Mouse (Mus musculus) heart, postnatal 25 days (tissue): ENCODE results near the gene D17H6S53E. TPM values are rescaled to one million over a fixed set of nuclear protein-coding genes. Genes with fewer than 3 reads are reported as not detected.
A peak's percentile ranks its signal among the peaks of the same experiment; 100 is the strongest.

Experiments
- DNase-seq: peaks from one replicate; pipeline ENCODE4 v3.0.0; 2022; ENCODE audit warnings: low spot score
- intact Hi-C: fragments of 180-260 bp; cut with DNase I; formaldehyde crosslinking; loops from one replicate; pipeline ENCODE4 v1.15.1; 2025
- total RNA-seq, 2 experiments: library from RNA; stranded (reverse); gene quantifications; 2 replicates each; pipeline ENCODE4 v1.2.3; 2021

Gene D17H6S53E
- total RNA-seq, 2 experiments from 2014 or later, result 27.0 to 27.1 TPM

DNA sequence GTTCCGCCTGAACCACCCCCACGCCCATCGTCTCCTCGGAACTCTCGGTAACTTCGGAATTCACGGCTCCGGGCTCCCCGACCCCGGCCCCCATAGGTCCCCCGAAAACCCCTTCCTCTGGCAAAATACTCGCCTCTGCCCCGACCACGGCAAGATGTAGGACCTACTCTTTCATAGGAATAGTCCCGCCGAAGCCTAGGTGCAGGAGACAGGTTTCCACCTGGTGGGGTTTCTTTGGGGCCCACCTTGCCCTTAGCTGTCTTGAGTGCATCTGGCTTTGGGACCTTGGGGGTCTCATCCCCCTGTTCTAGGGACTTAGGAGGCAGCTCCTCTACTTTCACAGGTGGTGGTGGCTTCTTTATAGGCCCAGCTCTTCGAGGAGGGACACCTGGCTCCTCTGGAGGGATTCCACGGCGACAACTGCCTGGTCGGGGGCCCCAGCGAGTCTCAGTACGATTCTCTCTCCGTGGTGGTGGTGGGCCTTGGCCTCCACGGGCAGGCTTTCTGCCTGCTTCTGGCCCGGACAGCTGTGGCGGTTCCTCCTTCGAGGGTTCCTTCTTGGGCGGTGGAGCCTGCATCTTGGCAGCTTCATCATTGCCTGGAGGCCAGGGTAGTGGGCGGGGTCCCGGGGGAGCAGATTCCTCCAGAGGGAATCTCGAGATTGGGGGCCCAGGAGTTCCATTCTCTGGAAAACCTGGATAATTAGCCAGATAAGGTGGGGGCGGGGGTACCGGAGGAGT, 30.5 kb downstream of the D17H6S53E start:
- no peak for DNase-seq
- intact Hi-C loops, result no loop called here

DNA sequence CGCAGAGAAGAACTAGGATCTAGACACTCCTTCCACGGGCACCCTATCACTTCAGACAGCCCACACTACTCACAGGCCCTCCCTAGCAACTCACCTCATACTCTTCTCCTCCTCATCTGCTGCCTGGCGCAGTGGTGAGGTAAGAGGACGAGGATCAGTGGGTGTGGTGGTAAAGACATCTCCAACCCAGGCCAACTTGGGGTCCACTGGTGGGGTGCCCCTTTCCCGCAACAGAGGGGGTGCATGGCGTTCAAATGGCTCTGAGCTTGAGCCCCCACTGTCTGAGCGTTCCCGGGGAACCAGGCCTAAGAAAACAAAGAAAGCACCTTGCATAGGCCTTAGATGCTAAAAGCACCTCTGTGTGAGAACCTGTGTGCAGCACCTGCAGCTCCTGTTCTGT, 31.1 kb downstream of the D17H6S53E start:
- DNase-seq, result no peak
- intact Hi-C loops, result no loop called here

DNA sequence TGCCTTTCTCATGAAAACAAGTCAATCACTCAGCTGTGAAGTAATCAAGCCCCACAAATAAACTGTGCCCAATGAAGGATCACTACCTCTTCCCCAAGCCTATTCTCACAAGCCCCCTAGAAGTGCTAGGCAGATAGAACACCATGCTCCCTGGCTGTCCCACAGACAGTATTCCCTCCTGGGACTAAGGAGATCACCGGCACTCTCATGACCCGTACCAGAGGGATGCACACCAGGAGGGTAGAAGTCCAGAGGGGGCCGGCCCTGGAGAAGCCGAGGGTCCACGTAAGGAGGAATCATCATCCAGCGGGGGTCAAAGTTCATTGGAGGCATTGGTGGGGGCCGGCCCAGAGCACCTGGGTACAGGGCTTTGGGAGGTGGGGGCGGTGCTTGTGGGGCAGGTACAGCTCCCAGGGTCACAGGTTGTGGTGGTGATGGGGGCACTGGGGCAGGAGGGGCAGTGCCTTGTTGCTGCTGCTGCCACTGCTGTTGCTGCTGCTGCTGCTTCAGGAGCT, 31.5 kb downstream of the D17H6S53E start:
- DNase-seq, result no peak
- intact Hi-C loops, result no loop called here

DNA sequence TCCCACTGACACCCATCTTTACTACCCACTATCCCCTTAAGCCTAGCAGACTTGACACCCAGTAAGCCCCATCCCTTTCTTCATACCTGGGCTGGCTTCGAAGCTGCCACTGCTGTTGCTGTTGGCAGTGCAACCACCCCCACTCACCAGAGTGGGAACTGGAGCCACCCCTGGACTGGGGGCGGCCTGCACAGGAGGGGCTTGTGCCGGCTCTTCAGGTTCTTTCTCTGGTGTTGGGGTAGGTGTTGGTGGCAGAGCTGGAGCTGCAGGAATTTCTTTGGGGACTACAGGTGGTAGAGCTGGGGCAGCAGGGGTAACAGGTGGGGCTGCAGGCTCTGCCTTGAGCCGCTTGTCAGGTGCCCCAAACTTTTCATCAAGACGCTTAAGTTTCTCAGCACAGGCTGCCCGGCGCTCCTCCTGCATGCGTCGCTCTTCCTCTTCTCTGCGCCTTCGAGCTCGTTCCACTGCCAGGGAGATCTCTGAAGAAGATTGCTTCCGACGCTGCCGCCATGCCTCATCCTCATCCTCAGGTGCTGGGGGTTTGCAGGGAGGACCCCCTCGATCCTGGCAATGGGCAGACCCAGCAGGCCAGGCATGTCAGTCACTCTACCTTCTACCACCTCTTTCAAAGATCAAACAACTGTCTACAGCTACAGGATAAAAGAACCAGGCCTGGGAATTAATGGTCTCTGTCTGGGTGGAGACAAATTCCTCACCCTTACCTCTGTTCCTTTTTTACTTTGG, 32.8 kb downstream of the D17H6S53E start:
- intact Hi-C loops, result no loop called here
- no peak for DNase-seq

DNA sequence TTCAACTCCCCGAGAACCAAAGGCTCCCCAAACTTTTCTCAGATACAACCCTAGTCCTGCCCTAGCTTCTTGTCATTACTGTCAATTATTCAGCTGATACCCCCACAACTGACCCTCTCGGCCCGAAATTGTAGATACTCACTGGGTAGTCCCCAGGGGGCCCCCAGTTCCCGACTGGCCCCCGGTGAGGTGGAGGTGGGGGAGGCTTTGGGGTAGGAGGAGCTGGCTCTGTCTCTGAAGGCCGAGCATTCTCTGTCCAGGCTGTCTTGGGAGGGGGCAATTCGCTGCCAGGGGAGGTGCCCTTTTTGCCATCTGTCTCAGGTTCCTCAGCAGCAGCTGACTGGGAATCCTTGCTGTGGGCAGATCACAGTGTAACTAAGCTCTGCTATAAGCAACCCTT, 33.5 kb downstream of the D17H6S53E start:
- intact Hi-C loops, result loop anchor here (5.0 to 10.0 kb wide), 2 partner anchors 37 to 955 kb away; partner anchors contain the start of genes Csnk2b, Gpank1 and Tap2
- no peak for DNase-seq

DNA sequence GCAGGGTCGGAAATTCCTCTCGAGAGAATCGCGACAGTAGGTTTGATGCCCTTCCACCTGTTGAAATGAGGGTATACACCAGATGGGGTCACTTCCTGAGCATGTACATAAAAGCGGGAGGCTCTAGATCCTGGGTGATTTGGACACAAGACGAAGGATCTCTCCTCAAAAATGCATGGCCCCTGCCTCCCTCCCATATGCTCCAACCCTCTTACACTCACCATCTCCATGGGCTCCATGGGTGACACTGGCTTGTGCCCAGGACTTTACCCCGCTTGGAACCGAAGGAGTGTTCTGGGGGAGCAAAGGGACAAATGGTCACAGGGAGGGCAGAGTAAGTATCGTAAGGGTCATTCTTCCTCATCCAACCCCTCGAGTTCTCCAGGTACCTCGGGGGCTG, 35.2 kb downstream of the D17H6S53E start:
- intact Hi-C loops, result loop anchor here (5.0 to 10.0 kb wide), 2 partner anchors 39 to 957 kb away; partner anchors contain the start of genes Csnk2b, Gpank1 and Tap2
- DNase-seq, result no peak

DNA sequence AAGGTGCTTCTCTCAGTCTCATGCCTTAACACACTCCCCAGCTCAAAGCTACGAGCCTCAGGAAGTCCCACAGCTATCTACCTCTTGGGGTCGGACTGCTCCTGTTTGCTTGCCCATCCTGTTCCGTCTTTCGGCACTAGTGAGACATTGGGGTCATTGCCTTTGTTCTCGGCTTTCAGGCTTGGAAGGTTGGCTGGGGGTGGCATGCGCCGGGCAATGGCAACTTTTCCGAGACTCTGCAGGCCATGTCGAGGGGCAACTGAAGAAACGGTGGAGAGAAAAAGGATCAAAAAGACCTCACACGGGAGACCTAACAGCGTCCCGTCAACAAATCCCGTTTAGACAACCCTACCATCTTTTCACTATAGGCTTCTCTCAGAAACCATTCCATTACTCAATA, 35.9 kb downstream of the D17H6S53E start:
- intact Hi-C loops, result loop anchor here (2.0 to 10.0 kb wide), 3 partner anchors 23 to 957 kb away; partner anchors contain the start of genes Csnk2b, Gpank1 and Tap2
- DNase-seq, result no peak

DNA sequence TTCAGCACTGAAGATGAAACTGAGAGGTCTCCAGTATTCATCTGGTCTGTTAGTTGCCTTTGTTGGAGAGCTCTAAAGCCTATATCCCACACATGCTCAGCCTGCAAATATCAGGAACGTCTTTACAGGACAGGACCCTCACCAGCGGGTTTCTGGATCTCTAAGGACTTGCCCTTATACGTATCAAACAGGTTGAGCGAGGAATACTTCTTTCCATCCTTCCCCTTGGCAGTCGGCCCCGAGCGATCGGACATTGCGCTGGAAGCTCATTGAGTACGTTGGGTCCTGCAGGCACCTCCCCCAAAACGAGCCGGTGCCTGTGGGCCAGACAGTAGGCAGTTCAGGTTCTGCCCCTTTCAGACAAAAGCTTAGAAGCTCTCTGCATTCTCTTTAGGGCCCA, 36.6 kb downstream of the D17H6S53E start:
- no peak for DNase-seq
- intact Hi-C loops, result loop anchor here (2.0 to 10.0 kb wide), 3 partner anchors 24 to 958 kb away; partner anchors contain the start of genes Csnk2b, Gpank1 and Tap2

DNA sequence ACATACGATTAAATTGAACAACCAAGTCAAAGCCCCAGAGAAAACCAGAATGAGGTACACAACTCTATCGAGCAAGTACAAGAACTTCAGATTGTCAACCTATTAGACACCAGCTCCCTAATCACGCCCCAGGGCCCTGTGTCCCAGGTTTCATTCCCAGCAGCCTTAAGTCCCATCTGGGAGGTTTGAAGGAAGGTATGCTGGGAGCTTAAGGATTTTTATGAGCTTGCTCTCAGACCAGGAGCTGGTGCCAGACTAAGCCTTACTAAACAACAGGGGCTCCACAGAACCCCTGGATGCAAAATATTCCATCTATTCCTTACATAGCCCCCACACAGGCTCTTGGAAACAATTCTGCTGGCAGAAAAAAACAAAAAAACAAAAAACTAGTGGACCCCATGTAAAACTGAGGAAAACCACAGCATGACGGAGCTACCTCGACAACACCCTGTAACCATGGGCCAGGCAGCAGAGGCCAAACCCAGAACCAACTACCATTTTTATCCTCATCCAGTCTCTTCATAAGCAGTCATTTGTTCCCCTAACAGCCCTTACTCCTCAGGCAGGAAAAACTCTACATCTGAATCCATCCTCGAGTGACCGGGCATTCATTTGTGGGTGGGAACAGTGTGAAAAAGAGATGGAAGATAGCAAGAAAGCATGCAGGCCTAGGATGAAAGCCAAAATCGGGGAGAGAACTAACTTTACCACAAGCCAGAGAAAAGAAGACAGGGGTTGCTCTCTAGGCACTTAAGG, 37.3 kb downstream of the D17H6S53E start:
- intact Hi-C loops, result loop anchor here (2.0 to 10.0 kb wide), 3 partner anchors 25 to 959 kb away; partner anchors contain the start of genes Csnk2b, Gpank1 and Tap2
- DNase-seq, result no peak

DNA sequence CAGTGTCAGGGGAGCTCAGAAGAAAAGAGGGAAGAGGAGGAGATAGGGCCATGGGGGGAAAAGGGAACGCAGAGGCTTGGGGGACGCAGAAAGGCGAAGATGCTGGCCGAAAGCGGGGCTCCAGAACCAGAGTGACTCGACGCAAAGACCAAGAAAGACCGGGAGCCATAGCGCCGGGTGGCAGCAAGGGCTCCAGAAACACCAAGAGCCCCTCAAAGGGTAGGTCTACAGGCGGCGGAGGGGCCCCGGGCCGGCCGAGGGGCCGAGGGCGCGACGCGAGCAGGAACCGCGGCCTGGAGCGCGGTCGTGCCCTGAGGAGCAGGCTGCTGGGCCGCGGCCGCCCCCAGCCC, 38.0 kb downstream of the D17H6S53E start:
- DNase-seq, result no peak
- intact Hi-C loops, result loop anchor here (5.0 to 10.0 kb wide), 2 partner anchors 42 to 959 kb away; partner anchors contain the start of genes Csnk2b, Gpank1 and Tap2

DNA sequence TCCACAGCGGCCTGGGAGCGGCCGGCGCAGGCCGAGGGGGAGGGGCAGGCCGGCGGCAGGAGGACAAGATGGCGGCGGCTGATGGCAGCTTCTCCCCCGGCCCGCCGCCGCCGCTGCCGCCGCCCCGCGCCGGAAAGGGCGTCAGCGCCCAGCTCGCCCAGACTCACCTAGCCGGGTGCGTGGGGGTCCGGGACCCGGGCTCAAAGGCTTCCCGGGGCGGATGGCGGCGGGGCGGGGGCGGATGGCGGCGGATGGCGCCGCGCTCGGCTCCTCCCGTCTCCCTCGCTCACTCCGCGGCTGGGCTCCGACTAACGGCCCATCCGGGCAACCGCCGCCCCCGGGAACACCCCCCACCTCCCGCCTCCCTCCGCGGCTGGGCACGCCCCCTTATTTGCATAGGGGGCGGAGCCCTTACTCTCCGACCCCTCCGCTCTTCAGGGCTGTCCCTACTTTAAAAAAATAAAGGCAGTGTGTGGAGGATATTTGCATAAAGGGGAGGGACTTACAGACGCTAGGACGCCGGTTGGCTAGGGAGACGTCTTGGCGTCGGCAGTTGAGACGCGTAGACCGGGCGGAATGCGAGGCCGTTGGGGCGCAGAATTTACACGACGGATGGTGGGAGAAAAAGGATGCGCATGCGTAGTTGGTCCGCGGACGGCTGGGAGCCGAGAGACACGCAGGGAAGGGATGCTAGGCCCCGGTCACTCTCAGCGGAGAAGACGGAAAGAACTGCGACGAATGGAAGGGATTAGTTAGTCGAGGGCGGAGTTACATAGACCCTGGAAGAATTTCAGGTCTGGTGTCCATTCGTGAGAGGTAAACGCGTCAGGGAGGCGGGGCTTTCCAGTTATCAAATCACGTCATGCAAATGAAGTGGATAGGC, 38.6 kb downstream of the D17H6S53E start, which contains the start of gene Prrc2a:
Gene Prrc2a (minus strand): TSS at position 330 of the 883 bp plus-strand sequence.
- DNase-seq, result peak; percentile 98
- intact Hi-C loops, result loop anchor here (5.0 to 10.0 kb wide), 2 partner anchors 43 to 960 kb away; partner anchors contain the start of genes Csnk2b, Gpank1 and Tap2

DNA sequence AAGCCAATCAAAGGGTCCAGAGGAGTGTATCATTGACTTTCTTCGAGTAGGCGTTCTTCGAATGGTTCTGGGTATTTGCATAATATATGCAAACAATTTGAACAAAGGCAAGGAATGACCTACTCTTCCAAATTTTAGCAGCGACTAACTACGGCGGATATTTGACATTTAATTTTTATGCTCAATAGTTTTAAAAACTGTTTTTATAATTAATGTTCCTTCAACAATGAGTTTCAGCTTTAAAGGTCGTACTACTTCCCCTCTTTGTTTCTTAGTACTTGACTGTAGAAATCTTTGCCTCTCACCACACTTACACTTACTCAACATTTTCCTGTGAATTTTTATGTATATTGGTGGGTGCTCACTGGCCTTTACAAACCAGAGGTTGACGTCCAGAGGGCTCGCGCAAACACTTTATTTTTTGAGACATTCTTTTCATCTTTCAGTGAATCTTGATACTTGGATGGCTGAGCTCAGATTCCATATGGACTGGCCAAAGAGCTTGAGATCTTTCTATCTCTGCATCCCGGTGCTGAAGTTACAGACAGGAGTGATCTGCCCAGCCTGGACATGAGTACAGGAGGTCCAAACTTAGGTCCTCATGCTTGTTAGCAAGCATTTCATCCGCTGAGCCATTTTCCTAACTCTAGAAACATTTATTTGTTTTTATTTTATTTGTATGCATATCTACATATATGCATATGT, 39.4 kb downstream of the D17H6S53E start:
- no peak for DNase-seq
- intact Hi-C loops, result loop anchor here (10.0 kb wide), 1 partner anchor 961 kb away; the partner anchor contains the start of gene Tap2

DNA sequence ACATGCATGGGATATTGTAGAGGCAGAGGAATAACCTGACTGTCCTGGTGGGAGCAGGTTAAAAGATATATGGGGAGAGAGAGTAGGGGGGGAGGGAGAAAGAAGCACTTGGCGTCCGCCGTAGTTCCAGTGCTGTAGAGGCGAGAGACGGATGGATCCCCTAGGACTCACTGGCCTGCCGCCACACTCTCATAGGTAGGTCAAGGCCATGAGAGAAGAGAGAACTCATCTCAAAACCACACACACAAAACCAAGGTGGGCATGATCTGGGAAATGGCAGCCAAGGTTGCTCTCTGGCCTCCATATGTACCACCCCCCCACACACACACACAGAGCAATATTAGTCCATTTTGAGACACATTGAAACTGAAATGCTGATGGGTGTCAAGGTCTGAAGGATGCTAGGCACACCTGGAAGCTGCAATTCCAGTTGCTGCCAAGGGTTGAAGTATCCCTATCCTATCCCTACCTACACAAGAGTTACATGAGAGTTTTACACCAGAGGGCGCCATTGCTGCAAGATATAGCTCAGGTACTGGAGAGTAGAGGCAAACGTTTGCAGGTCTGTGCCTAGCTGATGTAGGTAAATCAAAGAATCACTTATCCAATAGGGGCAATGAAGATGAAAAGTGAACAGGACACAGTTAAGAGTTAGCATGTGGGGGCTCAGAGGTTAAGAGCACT, 40.3 kb downstream of the D17H6S53E start:
- DNase-seq, result no peak
- intact Hi-C loops, result loop anchor here (10.0 kb wide), 1 partner anchor 962 kb away; the partner anchor contains the start of gene Tap2

DNA sequence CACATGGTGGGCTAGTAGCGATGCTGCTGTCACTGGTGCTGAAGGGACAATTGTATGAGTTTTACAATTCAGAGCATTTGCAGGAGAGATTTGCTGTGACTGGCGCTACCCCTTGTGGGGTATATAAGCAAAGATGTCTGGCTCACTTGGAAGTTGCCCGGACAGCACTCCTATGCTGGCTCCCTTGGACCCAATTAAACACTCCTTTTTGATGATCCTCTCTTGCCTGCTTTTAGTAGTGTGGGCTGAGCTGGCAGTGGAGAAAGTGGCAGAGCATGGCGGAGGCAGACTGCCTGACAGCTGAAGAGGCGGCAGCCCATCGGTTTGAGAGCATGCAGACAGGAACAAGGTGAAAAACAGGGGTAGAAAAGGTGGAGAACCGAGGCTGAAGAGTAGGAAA, 41.6 kb downstream of the D17H6S53E start:
- intact Hi-C loops, result loop anchor here (10.0 kb wide), 1 partner anchor 963 kb away; the partner anchor contains the start of gene Tap2

DNA sequence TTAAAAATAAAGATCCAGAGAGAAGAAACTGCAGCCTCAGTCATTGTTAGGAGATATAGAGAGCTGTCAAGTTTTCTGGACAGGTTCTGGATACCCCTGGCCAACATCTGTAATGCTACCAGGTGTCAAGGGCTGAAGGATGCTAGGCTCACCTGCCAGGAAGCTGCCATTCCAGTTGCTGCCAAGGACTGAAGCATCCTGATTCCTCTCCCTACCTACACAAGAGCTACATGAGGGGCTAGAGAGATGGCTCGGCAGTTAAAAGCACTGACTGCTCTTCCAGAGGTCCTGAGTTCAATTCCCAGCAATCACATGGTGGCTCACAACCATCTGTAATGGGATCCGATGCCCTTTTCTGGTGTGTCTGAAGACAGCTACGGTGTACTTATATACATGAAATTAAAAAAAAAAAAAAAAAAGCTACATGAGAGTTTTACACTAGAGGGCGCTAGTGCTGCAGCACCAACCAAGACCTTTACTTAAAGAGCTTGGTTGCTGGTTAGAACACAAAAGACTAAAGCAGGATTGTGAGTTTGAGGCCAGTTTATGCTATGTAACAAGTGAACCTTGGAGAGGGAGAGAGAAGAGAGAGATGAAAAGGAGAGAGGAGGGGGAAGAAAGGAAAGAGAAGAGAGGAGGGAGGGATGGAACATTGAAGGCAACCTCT, 42.5 kb downstream of the D17H6S53E start:
- intact Hi-C loops, result loop anchor here (1.0 to 10.0 kb wide), 2 partner anchors 64 to 964 kb away; partner anchors contain the start of gene Tap2
- no peak for DNase-seq

More for the DNA sequence above, 41.6 kb downstream of the D17H6S53E start:
- no peak for DNase-seq

DNA sequence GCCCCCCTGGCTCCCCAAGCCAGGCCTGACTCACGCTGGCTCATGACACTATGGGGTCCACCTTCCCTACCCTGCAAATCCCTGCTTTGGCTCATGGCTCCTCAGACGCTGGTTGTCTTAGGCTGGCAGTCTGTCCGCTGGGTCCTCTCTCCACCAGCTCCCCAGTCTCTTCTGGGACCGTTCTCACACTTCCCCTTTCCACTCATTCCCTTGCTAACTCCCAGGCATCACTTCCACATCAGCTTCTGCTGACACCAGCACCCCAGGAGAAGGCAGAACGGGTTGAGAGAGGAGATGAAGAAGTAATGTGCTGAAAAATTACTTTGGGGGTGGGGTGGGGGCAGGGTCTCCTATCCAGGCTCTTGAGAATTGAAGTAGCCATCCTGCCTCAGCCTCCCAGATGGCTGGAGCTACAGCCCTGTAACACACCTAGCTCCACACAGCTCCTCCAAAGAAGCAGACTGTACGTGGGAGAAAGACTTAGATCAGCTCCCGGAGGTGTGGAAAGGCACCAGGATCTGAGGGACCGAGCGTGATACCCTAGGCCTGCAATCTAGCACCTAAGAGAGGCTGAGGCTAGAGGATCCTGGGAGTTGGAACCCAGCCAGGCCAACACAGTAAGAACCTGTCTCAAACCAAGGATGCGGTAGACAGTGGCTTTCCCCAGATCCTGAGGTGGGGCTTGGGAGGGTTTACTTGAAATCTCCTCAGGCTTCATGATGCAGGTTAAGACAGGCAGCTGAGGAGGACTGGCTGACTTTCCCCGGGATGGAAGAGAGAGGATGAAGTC, 46.5 kb downstream of the D17H6S53E start:
- no peak for DNase-seq
- intact Hi-C loops, result no loop called here
